Mouse (Mus musculus) retina, adult 2 months (tissue): ENCODE measurements around the gene Pdzd7.

Experiments used
- DNase-seq: peaks from one replicate; pipeline ENCODE4 v3.0.0-alpha.2; 2012; ENCODE audit warnings: low read depth, low spot score

The Pdzd7 gene

DNA sequence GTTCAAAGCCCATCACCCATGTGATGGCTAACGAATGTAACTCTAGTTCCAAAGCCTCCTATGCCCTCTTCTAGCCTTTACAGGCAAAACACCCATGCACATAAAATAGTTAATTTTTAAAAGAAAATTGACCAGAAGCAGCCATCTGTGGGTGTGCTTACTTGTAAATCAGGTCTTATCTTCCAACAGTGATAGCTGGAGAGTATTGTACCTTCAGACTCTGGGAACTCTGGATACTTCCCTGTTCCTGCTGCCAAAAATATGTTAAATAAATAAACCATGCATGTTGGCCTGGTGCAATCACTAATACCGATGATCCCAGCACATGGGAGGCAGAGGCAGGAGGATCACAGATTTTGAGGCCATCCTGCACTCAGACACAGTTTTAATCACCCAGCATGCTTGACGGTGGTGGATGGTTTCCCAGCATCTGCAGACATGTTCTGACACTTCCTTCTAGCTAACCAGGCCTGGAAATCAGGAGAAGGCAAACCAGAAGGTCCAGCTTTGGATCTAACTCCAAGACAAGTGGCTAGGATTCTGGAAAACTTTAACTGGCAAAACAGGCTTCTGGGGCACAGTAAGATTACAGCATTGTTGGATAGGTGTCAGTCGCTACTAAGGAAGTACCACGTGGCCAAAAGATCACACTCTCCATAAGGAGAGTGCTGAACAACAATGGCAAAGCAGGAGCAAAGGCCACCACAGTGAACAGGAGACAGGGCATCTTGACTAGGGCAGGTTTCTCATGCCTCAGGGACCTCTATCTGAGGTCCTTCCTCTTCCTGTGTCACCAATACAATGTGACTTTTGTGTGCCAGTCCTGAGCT lies 60.1 kb downstream of the Pdzd7 start:
- DNase-seq = no peak

DNA sequence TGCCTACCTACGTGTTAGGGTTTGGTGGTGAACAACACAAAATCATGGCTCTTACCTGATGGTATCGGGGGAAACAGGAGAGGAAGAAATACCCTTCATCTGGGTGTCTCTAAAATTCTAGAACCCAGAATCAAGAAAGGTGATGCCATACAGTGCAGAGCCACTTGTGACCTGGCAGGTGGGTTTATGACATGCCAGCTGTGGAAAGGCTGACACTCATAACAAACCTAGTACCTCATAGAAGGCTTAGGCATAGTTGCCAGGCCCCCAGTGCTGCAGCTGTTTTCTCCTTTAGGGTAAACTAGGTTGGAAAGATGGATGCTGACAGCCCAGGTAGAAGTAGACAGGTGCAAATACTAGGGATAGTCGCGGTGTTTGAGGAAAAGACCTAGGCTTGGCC lies 61.1 kb downstream of the Pdzd7 start:
- no peak for DNase-seq

DNA sequence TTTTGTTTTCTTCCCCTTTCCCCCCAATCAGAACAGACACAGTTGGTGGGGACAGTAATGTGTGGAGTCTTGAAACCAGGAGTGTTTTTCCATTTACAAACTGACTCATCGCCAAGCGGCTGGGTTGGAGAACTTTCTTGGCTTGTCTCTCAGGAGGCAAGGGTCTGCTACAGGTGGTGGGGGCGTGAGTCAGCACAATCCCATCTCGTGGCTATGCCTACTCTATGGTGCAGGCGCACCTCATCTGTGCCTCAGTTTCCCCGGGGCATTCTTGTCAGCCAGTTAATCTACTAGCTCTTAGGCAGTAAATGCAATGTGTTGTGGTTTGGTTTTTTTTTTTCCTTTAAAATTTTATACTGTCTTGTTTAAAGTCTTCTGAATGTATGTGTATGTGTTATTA lies 62.2 kb downstream of the Pdzd7 start:
- no peak for DNase-seq

DNA sequence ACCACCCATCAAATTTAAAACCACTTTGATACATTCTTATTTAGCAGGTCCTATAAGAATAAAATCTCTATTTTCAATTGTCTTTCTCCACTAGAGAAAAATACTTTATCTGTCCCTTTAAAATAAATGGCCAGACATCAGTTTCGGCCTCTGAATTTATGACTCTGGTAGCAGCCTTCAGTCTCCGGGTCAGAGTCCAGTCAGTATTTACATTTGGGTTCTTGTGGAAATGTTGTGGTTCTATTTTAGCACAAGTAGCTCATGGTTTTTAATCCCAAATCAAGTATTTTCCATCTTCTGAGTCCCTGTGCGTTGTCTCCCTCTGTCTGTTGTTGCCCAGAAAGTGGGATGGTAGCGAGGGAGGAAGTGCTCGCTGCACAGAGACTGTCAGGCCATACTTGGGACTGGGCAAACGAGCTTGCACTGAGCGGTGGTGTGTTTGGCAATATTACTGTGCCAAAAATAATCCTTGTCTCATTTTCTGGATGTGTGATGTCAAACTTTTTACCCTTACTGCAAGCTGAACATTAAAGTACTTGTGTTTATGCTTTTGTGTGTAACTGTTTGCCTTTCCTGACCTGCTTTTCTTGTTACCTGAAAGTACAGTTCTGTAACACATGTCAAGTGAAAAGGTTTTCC lies 62.9 kb downstream of the Pdzd7 start:
- DNase-seq = no peak

DNA sequence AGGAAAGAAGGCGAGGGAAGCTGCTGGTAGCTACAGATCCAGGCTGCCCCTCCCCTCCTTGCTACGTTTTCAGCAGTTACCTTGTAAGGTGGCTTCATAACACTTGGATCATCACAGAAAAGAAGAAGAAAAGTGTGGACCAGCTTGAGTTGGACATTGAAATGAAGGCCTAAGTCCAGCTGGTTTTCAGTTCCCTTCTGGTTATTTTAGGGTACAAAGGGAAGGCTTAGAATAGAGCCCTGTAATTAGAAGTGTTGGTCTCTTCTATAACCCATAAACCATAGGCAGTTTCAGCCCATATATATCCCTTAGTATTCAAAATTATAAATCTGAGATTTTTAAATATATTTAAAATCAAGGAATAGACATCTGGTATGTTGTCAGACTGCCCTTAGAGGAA lies 64.7 kb downstream of the Pdzd7 start:
- DNase-seq = no peak

DNA sequence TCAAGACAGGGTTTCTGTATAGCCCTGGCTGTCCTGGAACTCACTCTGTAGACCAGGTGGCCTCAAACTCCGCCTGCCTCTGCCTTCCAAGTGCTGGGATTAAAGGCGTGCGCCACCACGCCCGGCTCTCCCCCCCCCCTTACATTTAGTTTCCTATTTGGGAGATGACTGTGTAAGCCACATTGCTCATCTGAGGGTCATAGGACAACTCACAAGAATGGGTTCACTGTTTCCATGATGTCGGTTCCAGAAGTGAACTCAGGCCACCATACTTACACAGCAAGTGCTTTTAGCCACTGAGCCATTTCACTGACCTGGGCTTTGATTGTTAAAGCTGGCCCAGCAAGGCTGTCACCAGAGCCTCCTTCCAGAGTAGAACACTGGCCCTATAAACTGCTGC lies 68.4 kb downstream of the Pdzd7 start:
- no peak for DNase-seq
